Mouse (Mus musculus): ENCODE data around the gene Ccsap.

DNA sequence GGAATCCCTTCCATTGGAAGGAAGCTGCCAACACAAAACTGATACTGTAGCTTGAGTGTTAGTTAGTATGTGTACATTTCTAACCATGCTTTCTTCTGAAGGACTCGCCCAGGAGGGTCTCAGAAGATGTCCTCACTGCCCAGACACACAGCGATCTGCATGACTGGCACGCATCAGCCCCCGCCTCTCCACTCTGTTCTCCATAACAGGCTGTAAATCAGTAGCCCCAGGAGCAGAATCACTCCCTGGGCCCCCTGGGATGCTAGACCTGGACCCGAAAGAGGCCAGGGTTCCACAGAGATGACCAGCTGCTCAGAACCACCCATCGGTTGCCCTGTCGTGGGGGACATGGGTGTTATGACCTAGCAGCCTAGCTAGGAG, 68.2 kb downstream of the Ccsap start:
- TF ChIP-seq CTCF (IDR thresholded peaks at IDR 0.05; ENCODE audit: low read depth) (no peak), EP300 (IDR thresholded peaks at IDR 0.05; ENCODE audit: low read depth) (no peak)
